Mouse (Mus musculus) stomach, postnatal 0 days (tissue): ENCODE measurements around the gene Srr.

Source experiments
- CTCF ChIP-seq: IDR thresholded peaks from 2 replicates; pipeline ENCODE4 v1.5.1; 2016; ENCODE audit warnings: antibody characterized with exemption, low read depth, mild to moderate bottlenecking, moderate library complexity
- EP300 ChIP-seq: optimal IDR thresholded peaks from 2 replicates; pipeline ENCODE3; 2016; ENCODE audit warnings: antibody characterized with exemption

GRCm38 (mm10) chr11:74929111-74929510 is 3.4 kb upstream of the Srr start:
- no peak for TF ChIP-seq CTCF
- no peak for TF ChIP-seq EP300
